Mouse (Mus musculus): ENCODE results near the gene Plppr3. TPM values are rescaled to one million over a fixed set of nuclear protein-coding genes. Genes with fewer than 3 reads are reported as not detected.

The Plppr3 gene
- total and polyA plus RNA-seq, 3 experiments: 0.85 to 6.2 TPM; not detected in 1

GRCm38 (mm10) chr10:79817111-79817510 lies 57.3 kb downstream of the Plppr3 start:
- H3K9ac ChIP-seq (ENCODE audit: control insufficient read depth, low read depth, low read length, poor library complexity, severe bottlenecking): no peak overlapping the region
- TF ChIP-seq ZC3H11A (IDR thresholded peaks at IDR 0.05; ENCODE audit: low read depth, low read length) (0 out of 2 replicates have a peak, but pooled peaks have one; percentile 16), SMC3 (IDR thresholded peaks at IDR 0.05; ENCODE audit: low read depth, low read length) (peak; percentile 51), POLR2AphosphoS5 (IDR thresholded peaks at IDR 0.05; ENCODE audit: borderline replicate concordance, low read depth, low read length) (no peak), POLR2AphosphoS2 (IDR thresholded peaks at IDR 0.05; ENCODE audit: low read length) (no peak), RAD21 (IDR thresholded peaks at IDR 0.05; ENCODE audit: low read depth, low read length) (peak; percentile 30), CTCF (IDR thresholded peaks at IDR 0.05 in 2 of 3, conservative IDR thresholded peaks at IDR 0.05 in 1 of 3; ENCODE audit: control insufficient read depth in 1 of 3, insufficient read depth in 1 of 3, low read depth in 2 of 3, low read length in 3 of 3, poor library complexity in 1 of 3, severe bottlenecking in 1 of 3) (peak; percentile 33 to 61 (median 52)), BHLHE40 (IDR thresholded peaks at IDR 0.05; ENCODE audit: borderline replicate concordance, low read depth, low read length) (no peak), MYC (IDR thresholded peaks at IDR 0.05; ENCODE audit: low read depth, low read length) (0 out of 2 replicates have a peak, but pooled peaks have one; percentile 42), GABPA (IDR thresholded peaks at IDR 0.05; ENCODE audit: low read depth, low read length) (no peak)
- no peaks in the 10 kb centered on the region for H3K4me1 ChIP-seq (ENCODE audit: control insufficient read depth in 1 of 2, insufficient read depth in 2 of 2, low read length in 2 of 2)
- no peak overlapping the region for H3K4me3 ChIP-seq (ENCODE audit: control insufficient read depth in 1 of 2, insufficient read depth in 1 of 2, low read depth in 2 of 2, low read length in 2 of 2)
- DNase-seq (ENCODE audit: low read depth, low spot score): peak; percentile 38
- H3K27me3 ChIP-seq (ENCODE audit: control insufficient read depth in 1 of 2, insufficient read depth in 2 of 2, low read length in 2 of 2): no peaks in the 10 kb centered on the region
- no peaks in the 10 kb centered on the region for H3K79me2 ChIP-seq (ENCODE audit: control insufficient read depth, insufficient read depth, low read length, poor library complexity)
- H3K36me3 ChIP-seq (ENCODE audit: control insufficient read depth in 1 of 2, insufficient read depth in 2 of 2, low read length in 2 of 2): no peaks in the 10 kb centered on the region
- H3K27ac ChIP-seq (ENCODE audit: control insufficient read depth, low read depth, low read length): no peak overlapping the region
- H3K9me3 ChIP-seq (replicated peaks; ENCODE audit: insufficient read depth, low read length): no peaks in the 10 kb centered on the region

GRCm38 (mm10) chr10:79815671-79816494 lies 58.6 kb downstream of the Plppr3 start:
- H3K9me3 ChIP-seq (replicated peaks; ENCODE audit: insufficient read depth, low read length): no peaks in the 10 kb centered on the region
- no peaks in the 10 kb centered on the region for H3K27me3 ChIP-seq (ENCODE audit: control insufficient read depth in 1 of 2, insufficient read depth in 2 of 2, low read length in 2 of 2)
- H3K79me2 ChIP-seq (ENCODE audit: control insufficient read depth, insufficient read depth, low read length, poor library complexity): no peaks in the 10 kb centered on the region
- H3K27ac ChIP-seq (ENCODE audit: control insufficient read depth, low read depth, low read length): no peak overlapping the region
- no peak overlapping the region for H3K9ac ChIP-seq (ENCODE audit: control insufficient read depth, low read depth, low read length, poor library complexity, severe bottlenecking)
- H3K4me1 ChIP-seq (ENCODE audit: control insufficient read depth in 1 of 2, insufficient read depth in 2 of 2, low read length in 2 of 2): no peaks in the 10 kb centered on the region
- no peaks in the 10 kb centered on the region for H3K36me3 ChIP-seq (ENCODE audit: control insufficient read depth in 1 of 2, insufficient read depth in 2 of 2, low read length in 2 of 2)
- DNase-seq (ENCODE audit: low read depth, low spot score): no peak
- no peak overlapping the region for H3K4me3 ChIP-seq (ENCODE audit: control insufficient read depth in 1 of 2, insufficient read depth in 1 of 2, low read depth in 2 of 2, low read length in 2 of 2)
- no peak for TF ChIP-seq MAZ (IDR thresholded peaks at IDR 0.05; ENCODE audit: low read depth, low read length)
- TF ChIP-seq HCFC1 (IDR thresholded peaks at IDR 0.05; ENCODE audit: low read depth, low read length): no peak
- TF ChIP-seq KAT2A (conservative IDR thresholded peaks at IDR 0.05; ENCODE audit: low read depth, low read length): no peak

- H3K9me3 ChIP-seq (replicated peaks; ENCODE audit: insufficient read depth, low read length): no peaks in the 10 kb centered on the region
- H3K27me3 ChIP-seq (ENCODE audit: control insufficient read depth in 1 of 2, insufficient read depth in 2 of 2, low read length in 2 of 2): no peaks in the 10 kb centered on the region
- no peaks in the 10 kb centered on the region for H3K36me3 ChIP-seq (ENCODE audit: control insufficient read depth in 1 of 2, insufficient read depth in 2 of 2, low read length in 2 of 2)
- H3K79me2 ChIP-seq (ENCODE audit: control insufficient read depth, insufficient read depth, low read length, poor library complexity): no peaks in the 10 kb centered on the region
- no peak for DNase-seq (ENCODE audit: low read depth, low spot score)
- no peak overlapping the region for H3K4me3 ChIP-seq (ENCODE audit: control insufficient read depth in 1 of 2, insufficient read depth in 1 of 2, low read depth in 2 of 2, low read length in 2 of 2)
- no peak overlapping the region for H3K9ac ChIP-seq (ENCODE audit: control insufficient read depth, low read depth, low read length, poor library complexity, severe bottlenecking)
- TF ChIP-seq MYC (IDR thresholded peaks at IDR 0.05; ENCODE audit: low read depth, low read length) (no peak), TCF12 (IDR thresholded peaks at IDR 0.05; ENCODE audit: low read depth, low read length) (no peak), MAFK (IDR thresholded peaks at IDR 0.05; ENCODE audit: borderline replicate concordance, low read depth, low read length) (no peak), SIN3A (IDR thresholded peaks at IDR 0.05; ENCODE audit: low read length) (no peak)
- no peak overlapping the region for H3K27ac ChIP-seq (ENCODE audit: control insufficient read depth, low read depth, low read length)
- no peaks in the 10 kb centered on the region for H3K4me1 ChIP-seq (ENCODE audit: control insufficient read depth in 1 of 2, insufficient read depth in 2 of 2, low read length in 2 of 2)
Observed at GRCm38 (mm10) chr10:79814271-79814842, 60.1 kb downstream of the Plppr3 start.

All from MEL (cell line).